Mouse (Mus musculus): ENCODE data around the gene Cars2.
"Not testable (repeated sequence)": the region's sequence is repeated elsewhere in the genome, so short reads cannot be mapped to it uniquely, and the experiment has no call there.

Cars2 gene

DNA sequence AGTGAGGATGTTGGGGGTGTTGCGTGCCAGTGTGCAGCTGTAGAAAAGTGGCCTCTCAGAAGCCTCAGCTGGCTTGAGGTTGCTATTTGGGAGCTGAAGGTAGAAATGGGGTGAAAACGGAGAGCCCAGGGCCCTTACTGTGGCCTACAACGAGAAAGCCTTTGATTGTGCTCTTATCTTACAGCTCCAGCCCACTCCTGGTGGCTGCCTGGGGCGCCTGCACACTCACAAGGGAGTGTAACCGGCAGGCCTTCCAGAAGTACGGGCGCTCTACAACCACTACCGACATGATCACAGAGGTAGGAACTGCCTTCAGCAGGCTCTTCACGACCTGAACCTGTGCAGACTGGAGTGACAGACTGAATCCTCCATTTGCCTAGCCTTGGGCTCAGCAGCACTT lies 37.9 kb downstream of the Cars2 start:
- no peak for DNase-seq (ENCODE audit: low spot score in 2 of 2)

DNA sequence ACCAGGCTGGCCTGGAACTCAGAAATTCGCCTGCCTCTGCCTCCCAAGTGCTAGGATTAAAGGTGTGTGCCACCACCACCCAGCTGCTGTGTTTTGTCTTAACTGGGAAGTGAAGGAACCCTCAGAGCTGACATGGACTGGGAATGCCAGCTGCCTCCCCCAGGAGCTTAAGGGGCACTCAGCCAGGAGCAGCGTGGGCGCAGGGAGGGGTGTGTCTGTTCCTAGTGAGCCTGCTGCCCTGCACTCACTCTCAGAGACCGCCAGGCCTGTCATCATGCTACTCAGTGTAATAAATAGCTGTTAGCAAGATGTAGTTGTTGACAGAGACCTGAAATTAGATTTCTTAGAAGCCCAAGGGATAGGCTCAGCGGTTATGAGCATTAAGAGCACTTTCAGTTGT lies 39.6 kb downstream of the Cars2 start:
- no peak for DNase-seq (ENCODE audit: low spot score in 2 of 2)

DNA sequence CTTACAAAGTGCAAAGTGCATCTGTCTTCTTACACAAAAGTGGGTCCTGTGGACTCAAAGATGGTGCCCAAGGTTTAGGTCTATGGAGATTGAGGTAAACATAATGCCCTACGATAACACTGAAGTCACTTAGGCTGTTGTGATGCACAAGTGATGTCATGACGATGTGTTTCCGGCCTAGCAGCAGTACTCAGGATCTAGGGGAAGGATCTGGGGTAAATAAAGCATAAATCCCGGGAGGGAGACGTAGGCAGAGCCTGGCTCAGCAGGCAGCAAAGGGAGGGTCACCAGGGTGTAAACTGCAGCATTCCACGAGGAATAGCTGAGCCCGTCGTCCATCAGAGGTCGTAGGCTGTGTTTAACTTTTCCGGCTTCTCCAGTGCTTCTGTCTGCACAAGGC lies 41.7 kb downstream of the Cars2 start:
- DNase-seq (ENCODE audit: low spot score in 2 of 2) = no peak

DNA sequence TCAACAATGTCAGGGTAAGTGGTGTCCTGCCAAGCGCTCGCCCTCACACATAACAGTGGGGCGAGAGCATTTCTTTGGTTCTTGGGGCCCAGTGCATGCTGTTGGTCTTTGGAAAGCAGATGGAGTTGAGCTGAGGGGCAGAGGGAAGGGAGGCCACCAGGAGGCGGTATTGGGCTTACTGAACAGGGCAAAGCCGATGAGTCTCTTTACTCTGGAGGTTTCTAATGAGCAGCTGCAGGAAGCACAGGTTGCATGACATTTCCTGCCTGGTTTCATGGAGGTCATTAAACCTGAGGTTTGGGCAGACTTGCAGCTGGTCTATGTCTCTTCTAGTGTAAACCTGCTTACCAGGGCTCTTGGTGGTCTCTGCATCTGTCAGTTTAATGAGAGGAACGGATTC lies 43.8 kb downstream of the Cars2 start:
- DNase-seq (ENCODE audit: low spot score in 2 of 2) = no peak

DNA sequence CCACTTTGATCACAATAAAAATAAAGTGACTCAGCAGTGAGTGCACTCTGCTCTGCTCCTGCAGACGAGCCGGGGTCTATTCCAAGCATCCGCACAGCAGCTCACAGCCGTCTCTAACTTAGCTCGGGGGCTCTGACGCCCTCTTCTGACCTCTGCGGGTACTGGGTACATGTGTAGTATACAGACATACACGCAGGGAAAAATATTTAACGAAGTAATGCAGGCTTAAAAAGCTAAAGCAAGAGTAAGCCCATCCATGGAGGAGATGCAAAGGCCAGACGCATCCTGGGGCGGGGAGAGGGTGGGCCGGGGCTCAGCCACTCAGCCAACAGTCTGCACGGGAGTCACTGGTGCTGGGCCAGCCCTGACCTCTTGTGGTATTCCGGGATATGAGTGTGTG lies 44.5 kb downstream of the Cars2 start:
- DNase-seq (ENCODE audit: low spot score in 2 of 2) = no peak

DNA sequence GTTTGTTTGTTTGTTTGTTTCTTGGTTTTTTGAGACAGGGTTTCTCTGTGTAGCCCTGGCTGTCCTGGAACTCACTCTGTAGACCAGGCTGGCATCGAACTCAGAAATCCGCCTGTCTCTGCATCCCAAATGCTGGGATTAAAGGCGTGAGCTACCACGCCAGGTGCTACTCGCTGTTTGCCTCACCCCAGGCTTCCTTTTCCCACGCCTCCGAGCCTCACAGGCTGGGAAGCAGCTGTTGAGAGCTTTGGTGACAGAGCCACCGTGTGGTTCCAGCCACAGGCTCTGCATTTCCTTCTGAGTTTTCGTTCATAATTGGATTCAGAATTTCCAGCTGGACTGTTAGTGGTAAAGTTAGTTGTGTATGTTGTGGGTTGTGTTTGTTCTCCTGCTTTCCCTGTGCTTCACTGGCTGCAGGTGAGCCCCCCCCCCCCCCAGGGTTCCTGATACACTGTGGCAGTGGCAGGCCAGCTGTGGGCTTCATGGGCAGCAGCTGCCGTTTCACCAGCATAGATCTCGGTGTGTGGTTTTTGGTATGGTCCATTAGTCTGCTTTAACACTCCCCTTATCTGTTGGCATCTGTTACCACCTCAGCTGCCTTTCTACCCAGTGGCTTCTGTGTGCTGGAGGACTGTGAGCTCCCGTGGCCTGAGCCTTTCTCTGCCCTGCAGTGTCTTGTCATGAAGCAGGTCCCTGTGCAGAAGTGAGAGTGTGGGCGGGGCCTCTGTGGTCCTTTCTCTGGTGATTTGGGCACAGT lies 46.9 kb downstream of the Cars2 start:
- DNase-seq (ENCODE audit: low spot score in 2 of 2) = no peak

DNA sequence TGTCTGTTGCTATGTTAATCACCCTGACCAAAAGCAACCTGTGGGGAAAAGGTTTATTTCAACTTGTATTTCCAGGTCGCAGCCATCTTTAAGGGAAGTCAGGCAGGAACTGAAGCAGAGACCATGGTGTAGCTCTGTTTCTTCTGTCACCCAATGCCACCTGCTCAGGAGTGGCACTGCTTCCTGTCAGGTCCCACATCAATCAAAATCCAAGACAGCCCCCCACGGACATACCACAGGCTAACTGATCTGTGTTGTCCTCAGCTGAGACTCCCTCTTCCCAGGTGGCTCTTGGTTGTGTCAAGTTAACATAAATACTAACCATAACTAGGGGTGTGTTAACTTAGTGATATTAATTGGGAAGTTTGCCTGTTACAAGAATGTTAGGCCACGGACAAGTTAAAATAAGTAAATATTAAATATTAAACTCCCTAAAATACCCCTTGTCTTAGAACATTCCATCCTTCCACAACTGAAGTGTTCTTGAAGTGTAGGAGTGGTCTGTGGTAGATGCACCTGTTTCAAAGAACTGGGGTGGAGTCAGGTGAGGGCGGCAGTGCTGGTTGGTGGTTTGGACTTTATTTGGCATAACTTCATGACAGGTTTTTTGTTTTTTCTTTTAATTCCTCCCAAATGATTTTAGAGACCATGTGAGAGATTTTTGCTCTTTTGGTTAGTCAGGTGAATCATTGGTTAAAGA lies 51.6 kb downstream of the Cars2 start:
- no peak for DNase-seq (ENCODE audit: low spot score in 2 of 2)

DNA sequence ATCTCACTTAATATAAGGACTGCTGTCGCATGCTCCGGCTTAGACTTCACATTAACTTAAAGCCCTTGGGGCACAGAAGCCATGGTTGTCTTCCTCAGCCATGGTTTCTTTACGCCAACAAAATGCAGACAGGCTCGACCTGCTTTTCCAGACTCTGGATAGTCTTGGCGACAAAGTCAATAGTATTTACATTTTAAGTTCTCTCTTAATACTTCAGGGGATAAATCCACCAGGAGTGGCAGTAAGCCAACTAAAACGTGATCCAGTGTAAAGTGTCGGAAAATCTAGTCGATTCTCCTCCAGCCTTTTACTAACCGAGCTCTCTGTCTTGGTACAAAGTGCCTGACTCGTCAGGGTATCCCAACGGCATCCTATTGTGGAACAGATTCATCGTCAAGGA lies 52.3 kb downstream of the Cars2 start:
- DNase-seq (ENCODE audit: low spot score in 2 of 2) = no peak

DNA sequence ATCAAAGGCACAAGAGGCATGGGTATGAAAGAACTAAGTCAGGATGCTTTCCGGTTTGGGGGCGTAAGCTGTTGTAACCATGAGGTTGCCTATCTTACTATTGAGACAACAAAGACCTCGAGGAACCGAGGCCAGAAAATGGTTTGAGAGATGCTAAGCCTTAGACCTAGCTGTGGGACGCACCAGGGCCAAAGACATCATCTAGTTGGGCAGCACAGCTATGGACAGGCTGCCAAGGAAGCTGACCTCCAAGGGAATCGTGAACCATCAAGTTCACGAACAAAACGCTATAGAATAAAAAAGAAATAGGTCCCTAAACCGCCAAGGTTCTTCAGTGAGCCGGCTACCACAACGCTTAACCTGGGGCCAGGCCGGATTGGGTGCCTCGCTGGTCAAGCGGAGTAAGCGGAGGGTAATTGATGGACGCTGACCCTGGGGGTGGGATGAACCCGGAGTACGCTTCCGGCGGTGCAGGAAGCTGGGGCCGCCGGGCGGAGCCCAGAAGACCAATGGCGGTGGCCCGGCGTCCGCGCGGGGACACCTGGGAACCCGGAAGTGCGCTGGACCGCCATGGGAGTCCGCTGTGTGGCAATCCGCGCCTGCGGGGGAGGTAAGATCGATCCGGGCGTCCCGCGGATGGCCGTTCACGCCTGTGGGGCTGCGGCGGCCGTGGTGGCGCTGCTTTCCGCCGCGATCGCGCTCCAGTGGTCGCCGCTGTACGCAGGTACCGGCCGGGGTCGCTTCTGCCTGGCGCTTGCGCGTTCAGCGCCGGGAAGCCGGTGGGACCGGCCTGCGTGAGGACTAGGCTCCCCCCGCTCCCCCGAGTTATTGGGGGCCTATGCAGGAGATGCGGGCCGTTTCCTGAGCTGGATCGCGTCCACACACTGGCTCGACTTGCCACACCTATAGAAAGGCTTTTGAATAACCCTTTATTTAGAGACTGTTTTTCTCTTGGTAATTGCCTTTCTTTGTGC lies 53.3 kb downstream of the Cars2 start, which contains the start of gene Naxd:
TSS of gene Naxd (plus strand) at position 490 of the 974 bp plus-strand sequence.
- DNase-seq (ENCODE audit: low spot score in 2 of 2) = peak; percentile 88 to 89

DNA sequence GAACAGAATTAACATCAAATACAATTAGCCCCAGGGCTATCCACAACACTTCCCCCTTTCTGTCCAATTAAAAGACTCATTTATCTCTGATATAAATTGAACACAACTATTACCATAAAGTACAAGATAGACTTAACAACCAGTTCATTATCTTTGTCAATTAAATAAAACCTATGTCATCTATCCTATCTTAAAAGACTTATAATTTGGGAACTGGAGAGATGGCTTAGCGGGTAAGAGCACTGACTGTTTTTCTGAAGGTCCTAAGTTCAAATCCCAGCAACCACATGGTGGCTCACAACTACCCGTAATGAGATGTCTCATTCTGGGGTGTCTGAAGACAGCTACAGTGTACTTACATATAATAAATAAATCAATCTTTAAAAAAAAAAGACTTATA lies 58.2 kb downstream of the Cars2 start:
- DNase-seq (ENCODE audit: low spot score in 2 of 2) = not testable (repeated sequence)

DNA sequence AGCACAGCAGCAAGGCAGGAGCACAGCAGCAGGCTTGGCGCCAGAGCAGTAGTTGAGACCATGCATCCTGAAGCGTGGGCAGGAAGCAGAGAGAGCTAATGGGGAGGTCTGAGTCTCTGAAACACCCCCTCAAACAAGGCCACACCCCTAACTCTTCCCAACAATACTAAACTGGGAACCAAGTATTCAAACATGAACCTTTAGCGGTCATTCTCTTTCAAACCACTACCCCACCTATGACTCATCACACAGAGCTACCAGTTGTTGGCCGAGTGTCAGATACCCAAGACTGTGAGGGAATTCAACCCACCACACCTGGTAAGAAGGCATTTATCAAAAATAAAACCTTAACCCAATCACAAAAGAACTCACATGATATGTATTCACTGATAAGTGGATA lies 63.4 kb downstream of the Cars2 start:
- no peak for DNase-seq (ENCODE audit: low spot score in 2 of 2)

DNA sequence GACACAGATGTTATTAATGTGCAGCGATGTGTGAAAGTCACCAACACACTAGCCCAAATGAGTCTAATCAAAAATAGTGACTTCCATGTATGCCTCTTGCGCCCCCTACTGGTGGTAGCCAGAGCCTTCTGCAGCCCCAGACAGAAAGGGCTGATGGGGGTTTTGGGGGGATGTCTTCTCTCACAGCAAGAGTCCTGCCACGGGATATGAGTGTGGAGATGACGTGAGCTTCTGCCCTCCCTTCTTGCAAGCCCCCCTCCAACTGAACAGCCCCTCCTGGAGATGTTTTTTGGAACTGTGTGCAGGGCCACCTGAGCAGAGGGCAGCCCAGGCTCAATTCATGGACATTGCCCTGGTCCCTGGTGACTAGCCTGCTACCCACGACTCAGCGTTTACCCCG lies 64.4 kb downstream of the Cars2 start:
- DNase-seq (ENCODE audit: low spot score in 2 of 2) = peak; percentile 51 to 78

DNA sequence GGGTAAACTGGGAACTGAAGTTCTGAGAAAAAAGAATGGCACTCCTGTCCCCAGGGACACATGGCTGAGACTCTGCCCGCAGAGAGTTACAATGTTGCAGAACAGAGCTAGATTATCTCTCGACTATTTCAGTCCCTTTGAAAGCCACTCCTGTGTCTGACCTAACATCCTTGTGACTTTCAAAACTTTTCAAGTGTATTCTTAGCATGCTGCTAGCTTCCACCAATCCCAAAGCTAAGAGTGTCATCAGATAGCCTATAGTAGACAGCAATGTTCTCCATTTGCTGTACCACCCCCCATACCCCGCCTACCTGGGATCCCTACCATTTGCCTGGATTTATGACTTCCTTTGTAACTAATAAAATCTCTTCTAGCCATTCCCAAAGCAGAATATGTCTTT lies 68.0 kb downstream of the Cars2 start:
- no peak for DNase-seq (ENCODE audit: low spot score in 2 of 2)

DNA sequence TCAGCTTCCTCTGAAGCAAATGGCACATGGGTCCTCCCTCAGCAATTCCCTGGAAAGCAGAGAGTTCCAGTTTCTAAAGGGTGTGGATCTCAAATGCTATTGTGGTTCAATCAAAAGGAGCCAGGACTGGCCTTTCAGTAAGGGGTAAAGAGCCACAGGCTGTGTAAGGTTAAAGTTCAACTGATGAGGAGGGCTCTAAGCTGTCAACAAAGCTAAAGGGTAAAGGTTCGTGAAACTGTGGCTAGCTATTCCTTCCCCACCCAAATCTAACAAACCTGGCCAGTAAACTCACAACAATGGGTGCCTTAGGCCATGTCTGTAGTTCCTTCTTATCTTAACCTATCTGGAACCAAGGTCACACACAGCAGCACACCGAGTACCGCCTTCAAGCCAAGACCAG lies 68.7 kb downstream of the Cars2 start:
- DNase-seq (ENCODE audit: low spot score in 2 of 2) = no peak

DNA sequence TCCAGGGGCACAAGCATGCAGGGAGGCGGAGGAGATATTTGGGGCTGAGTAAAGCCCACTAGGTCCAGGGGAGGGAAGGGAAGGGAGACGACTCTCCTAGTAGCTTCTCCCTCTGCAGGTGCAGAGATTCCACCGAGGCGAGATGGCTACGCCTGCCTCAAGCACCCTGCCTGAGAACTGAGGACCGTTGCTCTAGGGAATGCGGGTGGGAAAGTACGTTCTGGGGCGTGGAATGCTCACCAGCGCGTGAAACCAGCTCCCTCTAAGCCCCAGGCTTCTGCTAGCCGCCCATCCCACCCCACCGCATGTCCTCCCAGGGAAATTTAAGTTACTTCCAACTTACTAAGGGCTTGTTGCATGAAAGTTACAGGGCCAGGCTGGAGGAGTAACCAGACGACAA lies 71.0 kb downstream of the Cars2 start:
- DNase-seq (ENCODE audit: low spot score in 2 of 2) = no peak

DNA sequence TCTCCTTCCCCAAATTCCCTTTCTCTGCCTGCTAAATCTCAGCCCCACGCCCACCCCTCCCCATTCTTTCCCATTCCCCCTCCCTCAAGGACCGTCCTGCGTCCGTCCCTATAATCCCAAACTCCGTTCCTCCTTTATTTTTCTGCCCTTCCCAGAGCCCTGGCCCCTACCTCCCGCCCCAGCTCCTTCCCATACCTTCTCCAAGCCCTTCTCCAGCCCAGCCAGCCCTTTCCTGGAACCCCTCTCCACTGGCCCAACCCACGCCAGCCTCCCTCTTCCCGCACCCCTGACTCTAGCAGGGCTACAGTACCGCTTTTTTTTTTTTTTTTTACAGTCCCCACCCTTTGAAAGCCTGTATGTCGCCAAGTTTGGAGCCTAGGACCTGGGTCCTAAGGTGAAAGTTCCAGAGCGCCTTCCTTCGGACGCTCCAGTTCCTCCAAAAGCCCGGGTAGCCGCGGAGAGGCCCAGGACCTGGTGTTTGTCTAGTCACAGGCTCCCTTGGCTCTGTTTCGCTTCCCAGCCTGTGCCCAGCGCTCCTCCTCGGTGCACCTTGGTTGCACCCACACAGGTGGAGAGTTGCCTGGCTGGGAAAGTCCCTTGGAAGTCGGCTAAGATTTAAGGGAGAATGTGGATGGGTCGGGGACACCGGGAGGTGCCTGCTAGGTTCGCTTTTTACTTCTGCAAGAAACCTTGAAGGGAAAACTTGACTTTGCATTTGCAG lies 71.6 kb downstream of the Cars2 start:
- no peak for DNase-seq (ENCODE audit: low spot score in 2 of 2)

DNA sequence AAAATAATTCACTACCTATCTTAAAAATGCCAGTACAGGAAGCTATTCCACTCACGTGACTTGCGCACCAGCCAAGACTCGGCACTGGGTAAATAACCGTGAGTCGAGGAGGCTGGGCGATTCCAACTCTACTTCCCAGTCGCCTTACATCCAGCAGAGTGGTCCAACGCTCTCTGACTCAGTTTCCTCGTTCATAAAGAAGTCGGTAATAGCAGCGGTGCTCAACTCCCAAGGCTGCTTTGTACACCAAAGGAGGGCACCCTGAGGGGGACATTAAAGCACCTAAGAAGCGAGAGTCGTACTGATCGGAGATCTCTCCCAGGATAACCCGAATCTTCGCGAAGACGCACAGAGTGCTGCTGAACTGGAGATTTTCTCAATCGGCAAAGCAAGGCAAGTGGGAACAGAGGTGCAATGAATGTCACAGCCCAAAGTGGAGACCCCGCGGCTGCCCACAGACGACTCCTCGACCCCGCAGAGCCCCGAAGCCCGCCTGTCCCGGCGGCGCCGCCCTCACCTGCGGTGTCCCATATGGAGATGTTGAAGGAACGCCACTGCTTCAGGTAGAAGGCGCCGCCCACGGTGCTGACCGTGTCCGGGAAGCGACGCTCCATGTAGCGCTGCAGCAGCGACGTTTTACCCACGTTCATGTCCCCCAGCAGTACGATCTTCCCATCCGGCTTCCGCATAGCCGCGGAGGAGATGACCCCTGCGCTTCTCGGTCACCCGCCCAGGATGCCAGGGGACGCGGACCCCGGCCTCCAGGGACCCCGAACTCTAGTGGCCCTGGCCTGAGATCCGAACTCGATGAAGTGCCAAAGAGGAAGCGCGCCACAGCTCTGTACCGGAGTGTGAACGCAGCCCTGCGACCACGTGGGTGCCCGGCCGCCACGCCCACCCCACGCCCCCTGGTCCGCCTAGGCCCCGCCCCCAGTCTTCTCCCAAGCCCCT lies 72.5 kb downstream of the Cars2 start, which contains the start of gene Rab20:
TSS of gene Rab20 (minus strand) at position 900 of the 951 bp plus-strand sequence.
- peak; percentile 66 to 78 for DNase-seq (ENCODE audit: low spot score in 2 of 2)

DNA sequence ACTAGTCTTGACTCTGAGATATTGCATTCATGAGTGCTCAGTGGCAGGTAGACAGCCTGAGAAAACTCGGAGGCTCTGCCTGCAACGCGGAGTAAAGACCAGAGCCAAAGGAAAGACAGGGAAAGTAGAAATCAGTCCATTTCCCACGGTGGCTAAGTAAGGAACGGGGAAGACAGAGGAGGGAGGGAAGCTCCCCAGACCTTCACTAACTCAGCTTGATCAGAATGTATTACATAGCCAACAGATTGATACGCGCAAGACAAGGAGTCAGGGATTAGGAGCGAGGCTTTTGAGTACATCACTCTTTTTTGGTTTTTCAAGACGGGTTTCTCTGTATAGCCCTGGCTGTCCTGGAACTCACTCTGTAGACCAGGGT lies 73.4 kb downstream of the Cars2 start:
- no peak for DNase-seq (ENCODE audit: low spot score in 2 of 2)

DNA sequence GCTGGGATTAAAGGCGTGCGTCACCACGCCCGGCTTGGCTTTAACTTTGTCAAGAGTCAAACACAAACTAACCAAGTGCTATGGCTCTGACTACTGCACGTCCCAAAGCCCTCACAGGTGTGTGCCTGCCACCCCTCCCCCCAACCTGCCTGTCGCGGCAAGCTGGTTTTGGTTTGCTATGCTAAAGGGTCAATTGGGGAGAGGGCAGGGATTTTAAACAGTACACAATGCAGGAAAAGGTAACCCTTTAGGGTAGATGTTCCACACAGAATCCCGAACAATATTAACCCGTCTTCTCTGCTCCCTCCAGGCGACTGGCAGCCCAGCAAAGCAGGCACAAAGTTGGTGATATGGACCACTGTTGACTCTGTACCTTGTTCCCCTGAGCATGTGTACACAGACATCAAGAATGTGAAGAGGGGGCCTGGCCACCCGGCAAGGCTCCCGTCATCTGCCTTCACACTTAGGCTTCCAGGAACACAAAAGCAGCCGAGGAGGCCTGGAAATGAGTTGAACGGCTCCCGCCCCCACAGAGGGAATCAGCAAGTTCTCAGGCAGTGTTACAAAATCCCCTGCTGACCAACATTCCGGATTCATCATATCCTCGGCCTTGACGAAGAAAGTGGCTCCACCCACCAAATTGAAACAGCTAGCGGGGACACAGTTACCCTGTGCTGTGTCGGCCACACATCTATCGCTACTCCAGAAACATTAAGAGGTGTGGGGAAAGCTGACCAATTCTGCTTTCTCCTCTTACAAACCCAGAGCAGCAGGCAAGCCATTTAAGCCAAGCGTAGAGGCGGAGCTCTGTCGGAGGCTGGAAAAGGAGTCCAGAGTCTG lies 74.0 kb downstream of the Cars2 start:
- DNase-seq (ENCODE audit: low spot score in 2 of 2) = peak in 1 of 2 experiments; percentile 61
